Mouse (Mus musculus) left cerebral cortex, adult 8-10 months (tissue): Measurements from ENCODE around the gene Vegfc. TPM values are rescaled to one million over a fixed set of nuclear protein-coding genes. Genes with fewer than 3 reads are reported as not detected.

Experiments used
- DNase-seq, 2 experiments: peaks; one replicate each; pipeline ENCODE4 v3.0.0; 2022; ENCODE audit warnings: low spot score in 2 of 2
- total RNA-seq, 4 experiments: library from RNA; stranded (reverse); gene quantifications; 2 replicates each; pipeline ENCODE4 v1.2.4; 2022

The Vegfc gene
- total RNA-seq, 4 experiments from 2014 or later, result 3.3 to 3.6 (median 3.4) TPM

DNA sequence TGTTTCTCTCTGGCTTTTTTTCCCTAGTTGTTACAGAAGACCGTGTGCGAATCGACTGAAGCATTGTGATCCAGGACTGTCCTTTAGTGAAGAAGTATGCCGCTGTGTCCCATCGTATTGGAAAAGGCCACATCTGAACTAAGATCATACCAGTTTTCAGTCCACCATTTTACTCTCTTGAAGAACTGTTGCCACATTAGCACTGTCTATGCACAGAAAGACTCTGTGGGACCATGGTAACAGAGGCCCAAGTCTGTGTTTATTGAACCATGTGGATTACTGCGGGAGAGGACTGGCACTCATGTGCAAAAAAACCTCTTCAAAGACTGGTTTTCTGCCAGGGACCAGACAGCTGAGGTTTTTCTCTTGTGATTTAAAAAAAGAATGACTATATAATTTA is 108.5 kb downstream of the Vegfc start:
- no peak for DNase-seq

DNA sequence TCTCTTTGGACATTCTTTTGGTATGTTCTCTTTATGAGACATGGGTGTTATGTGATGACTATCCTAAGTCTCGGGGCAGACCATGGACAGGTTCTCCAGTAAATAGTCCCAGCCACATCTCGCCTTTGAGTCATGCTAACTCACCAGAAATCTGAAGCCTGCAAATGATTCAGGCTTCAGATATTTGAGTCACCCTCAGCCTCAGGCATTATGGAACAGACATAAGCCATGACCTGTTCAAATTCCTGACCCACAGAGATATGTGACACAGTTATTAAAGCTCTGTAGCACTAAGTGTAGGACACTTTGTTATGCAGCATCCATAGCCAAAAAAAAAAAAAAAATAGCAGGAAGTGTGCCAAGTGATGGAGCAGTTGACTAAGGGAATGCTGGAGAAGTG is 138.8 kb downstream of the Vegfc start:
- DNase-seq, result no peak

DNA sequence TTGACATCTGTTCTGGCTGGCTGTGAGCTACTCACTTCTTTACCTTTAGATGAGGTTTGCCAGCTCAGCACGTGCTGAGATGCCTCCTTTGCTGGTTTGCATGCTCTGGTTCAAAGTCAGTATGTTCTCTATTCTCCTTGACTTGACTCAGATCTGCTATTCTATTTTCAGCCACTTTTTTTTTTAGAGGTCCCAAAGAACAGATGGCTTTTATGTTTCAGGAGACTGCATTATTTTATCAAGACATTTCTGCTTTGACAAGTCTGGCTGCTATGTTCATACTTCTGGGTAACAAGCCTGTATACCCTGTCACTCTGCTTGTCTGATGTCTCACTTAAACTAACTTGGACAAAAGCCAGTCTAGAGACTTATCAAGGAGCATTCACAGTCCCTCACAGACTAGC is 151.4 kb downstream of the Vegfc start:
- peak; percentile 2 to 24 for DNase-seq

DNA sequence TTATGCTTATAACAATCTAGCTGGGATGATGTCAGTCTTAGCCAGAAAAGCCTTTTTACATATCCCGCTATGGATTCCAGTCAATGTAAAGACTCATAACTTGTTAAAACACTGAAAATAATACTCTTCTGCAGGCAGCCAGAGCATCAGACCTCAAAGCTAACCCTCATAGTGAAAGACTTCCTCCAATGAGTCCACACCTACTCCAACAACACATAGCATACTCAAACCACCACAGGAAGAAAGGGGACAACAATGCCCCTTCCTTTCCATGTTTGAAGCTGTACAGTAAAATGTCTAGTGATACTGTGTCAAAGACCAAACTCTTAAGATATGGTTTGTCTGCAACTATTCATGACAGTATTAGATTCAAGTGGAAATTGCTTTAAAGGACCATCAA is 153.2 kb downstream of the Vegfc start:
- DNase-seq, result no peak

DNA sequence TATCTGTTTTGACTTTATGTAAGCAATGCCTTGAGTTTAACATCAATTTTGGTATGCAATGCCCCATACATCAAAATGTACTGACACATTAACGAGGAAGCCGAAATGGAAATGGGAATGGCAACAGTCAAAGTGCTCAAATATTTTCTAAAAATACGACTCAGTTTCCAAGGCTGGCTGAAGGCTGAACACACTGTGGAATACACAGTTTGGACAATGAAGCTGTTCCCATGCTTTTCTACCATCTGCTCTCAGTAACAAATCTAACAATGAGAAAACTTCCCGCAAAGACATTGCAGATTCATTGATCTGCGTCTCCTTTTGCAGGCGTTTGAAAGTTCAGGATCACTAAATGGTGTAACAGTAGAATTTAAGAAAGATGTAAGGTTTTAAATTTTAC is 155.9 kb downstream of the Vegfc start:
- DNase-seq, result no peak
